ENCODE assay signal across 10 mouse cellular contexts in the genomic region with DNA sequence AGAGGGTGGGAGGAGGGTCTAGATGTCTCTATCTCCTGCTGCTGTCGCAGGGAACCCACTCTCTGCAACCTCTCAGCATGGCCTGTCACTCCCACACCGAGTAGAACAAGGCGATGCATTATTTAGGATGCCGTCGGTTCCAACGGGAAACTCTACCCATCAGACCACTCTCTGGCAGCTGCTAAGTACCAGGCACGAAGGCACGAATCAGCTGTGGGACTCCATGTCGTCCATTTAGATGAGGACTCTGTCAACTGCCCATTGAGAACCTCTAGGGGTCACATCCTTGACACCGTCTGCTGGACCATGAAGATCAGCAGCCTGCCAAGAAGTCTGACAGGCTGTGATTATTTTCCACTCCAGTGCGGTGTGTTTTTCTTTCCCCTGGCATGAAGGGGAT.
DNase-seq lines count a peak whose midpoint lies in the region; ATAC-seq and TF ChIP-seq lines count a peak whose summit lies in the region.
"Had no signal": no experiment of that assay in that cellular context is flagged by ENCODE, and none has a peak within 500 bp of the region (broad histone marks: within the 10 kb centered on the region; RNA-seq: fewer than 3 reads in every experiment).

No protein-coding gene starts in this region.

- 57% methylated on average over 11 of the region's 11 CpGs for WGBS in midbrain, embryonic 11.5 days
- WGBS in midbrain, embryonic 10.5 days = 64% methylated on average over 11 of the region's 11 CpGs
- WGBS in hindbrain, postnatal 0 days = 13% methylated on average over 11 of the region's 11 CpGs
- WGBS in midbrain, postnatal 0 days = 31% methylated on average over 11 of the region's 11 CpGs

- H3K27ac ChIP-seq in midbrain, embryonic 11.5 days (ENCODE audit: low read depth, low read length) = no peak overlapping the region
- no peak overlapping the region for H3K27ac ChIP-seq in midbrain, embryonic 10.5 days (replicated peaks)
- no peak overlapping the region for H3K27ac ChIP-seq in hindbrain, postnatal 0 days
- H3K27ac ChIP-seq in midbrain, postnatal 0 days (ENCODE audit: low read depth, low read length) = no peak overlapping the region
- H3K27ac ChIP-seq: lung, embryonic 15.5 days; stomach, postnatal 0 days had no signal

- H3K4me3 ChIP-seq in midbrain, embryonic 11.5 days (ENCODE audit: low read depth, low read length) = no peak overlapping the region
- H3K4me3 ChIP-seq in midbrain, embryonic 10.5 days = no peak overlapping the region
- H3K4me3 ChIP-seq in hindbrain, postnatal 0 days (ENCODE audit: low read length) = no peak overlapping the region
- H3K4me3 ChIP-seq in midbrain, postnatal 0 days (ENCODE audit: low read depth, low read length) = no peak overlapping the region
- H3K4me3 ChIP-seq: lung, embryonic 15.5 days had no signal

- H3K4me2 ChIP-seq in midbrain, embryonic 11.5 days = no peak overlapping the region
- H3K4me2 ChIP-seq in hindbrain, postnatal 0 days (ENCODE audit: low read depth, low read length) = no peak overlapping the region
- no peak overlapping the region for H3K4me2 ChIP-seq in midbrain, postnatal 0 days (ENCODE audit: low read depth, low read length, poor library complexity, severe bottlenecking)
- H3K4me2 ChIP-seq: lung, embryonic 15.5 days had no signal

- H3K9ac ChIP-seq in midbrain, embryonic 11.5 days (ENCODE audit: low read length) = no peak overlapping the region
- H3K9ac ChIP-seq in hindbrain, postnatal 0 days (replicated peaks; ENCODE audit: low read length) = no peak overlapping the region
- no peak overlapping the region for H3K9ac ChIP-seq in midbrain, postnatal 0 days (replicated peaks; ENCODE audit: low read length, poor library complexity, severe bottlenecking)
- H3K9ac ChIP-seq: lung, embryonic 15.5 days had no signal

- peak; percentile 53 for ATAC-seq in frontal cortex, adult (ENCODE audit: low TSS enrichment)
- ATAC-seq in midbrain, embryonic 11.5 days (ENCODE audit: low FRiP score) = peak; percentile 52; the same call in 1 of the 2 replicates
- peak; percentile 93 for ATAC-seq in hindbrain, postnatal 0 days
- peak; percentile 78 for ATAC-seq in midbrain, postnatal 0 days (ENCODE audit: low FRiP score)

- no peaks in the 10 kb centered on the region for H3K27me3 ChIP-seq in midbrain, embryonic 11.5 days (ENCODE audit: control insufficient read depth, insufficient read depth, low read length)
- H3K27me3 ChIP-seq in midbrain, embryonic 10.5 days (ENCODE audit: low read depth, poor library complexity, severe bottlenecking) = no peaks in the 10 kb centered on the region
- H3K27me3 ChIP-seq in hindbrain, postnatal 0 days (ENCODE audit: insufficient read depth, low read length) = no peaks in the 10 kb centered on the region
- H3K27me3 ChIP-seq in midbrain, postnatal 0 days (ENCODE audit: insufficient read depth, low read length) = no peaks in the 10 kb centered on the region
- H3K27me3 ChIP-seq: lung, embryonic 15.5 days had no signal

- 0 out of 2 replicates have a peak, but pooled peaks have one; percentile 21 for TF ChIP-seq CTCF in hindbrain, postnatal 0 days (IDR thresholded peaks at IDR 0.05; ENCODE audit: low read depth)
- no peak for TF ChIP-seq CTCF in midbrain, postnatal 0 days (IDR thresholded peaks at IDR 0.05)

- H3K36me3 ChIP-seq in midbrain, embryonic 11.5 days (ENCODE audit: control insufficient read depth, insufficient read depth, low read length) = no peaks in the 10 kb centered on the region
- no peaks in the 10 kb centered on the region for H3K36me3 ChIP-seq in midbrain, embryonic 10.5 days
- no peaks in the 10 kb centered on the region for H3K36me3 ChIP-seq in hindbrain, postnatal 0 days (ENCODE audit: insufficient read depth, low read length)
- H3K36me3 ChIP-seq in midbrain, postnatal 0 days (ENCODE audit: insufficient read depth, low read length) = no peaks in the 10 kb centered on the region
- H3K36me3 ChIP-seq: lung, embryonic 15.5 days had no signal

- DNase-seq in frontal cortex, postnatal 25 days (ENCODE audit: low spot score in 2 of 2) = no peak
- no peak for DNase-seq in midbrain, embryonic 11.5 days (ENCODE audit: low spot score, missing footprints)
- no peak for DNase-seq in midbrain, embryonic 10.5 days (ENCODE audit: low spot score)
- peak; percentile 82 for DNase-seq in hindbrain, postnatal 0 days (ENCODE audit: low spot score)
- peak; percentile 87 for DNase-seq in midbrain, postnatal 0 days (ENCODE audit: low spot score)
- no peak for DNase-seq in lung, postnatal 36 days
- no peak for DNase-seq in urinary bladder, postnatal 36 days (ENCODE audit: low spot score in 2 of 2)

- no peaks in the 10 kb centered on the region for H3K9me3 ChIP-seq in midbrain, embryonic 11.5 days (ENCODE audit: control insufficient read depth, low read length)
- H3K9me3 ChIP-seq in midbrain, embryonic 10.5 days (replicated peaks) = no peaks in the 10 kb centered on the region
- no peaks in the 10 kb centered on the region for H3K9me3 ChIP-seq in hindbrain, postnatal 0 days (ENCODE audit: low read length)
- H3K9me3 ChIP-seq in midbrain, postnatal 0 days (ENCODE audit: low read length) = no peaks in the 10 kb centered on the region
- H3K9me3 ChIP-seq: lung, embryonic 15.5 days had no signal

- H3K4me1 ChIP-seq in midbrain, embryonic 11.5 days (ENCODE audit: control insufficient read depth, insufficient read depth, low read length) = no peaks in the 10 kb centered on the region; the same call in 1 of the 2 replicates
- peaks cover 9% of the 10 kb centered on the region; the same call in 1 of the 2 replicates for H3K4me1 ChIP-seq in midbrain, embryonic 10.5 days
- H3K4me1 ChIP-seq in hindbrain, postnatal 0 days (ENCODE audit: insufficient read depth, low read length) = peaks cover 4% of the 10 kb centered on the region
- no peaks in the 10 kb centered on the region for H3K4me1 ChIP-seq in midbrain, postnatal 0 days (ENCODE audit: insufficient read depth, low read length)
- H3K4me1 ChIP-seq: lung, embryonic 15.5 days had no signal

Comparison
In these comparisons a context has a peak if more than half of its experiments do, and no peak if none do; other contexts are left out.
1. DNase-seq: peak in hindbrain, postnatal 0 days (single experiment) and midbrain, postnatal 0 days (single experiment); none in frontal cortex, postnatal 25 days (0 of 2), midbrain, embryonic 11.5 days (single experiment), midbrain, embryonic 10.5 days (single experiment), lung, postnatal 36 days (single experiment) and urinary bladder, postnatal 36 days (0 of 2).
2. Peak in every context shown above with its lines, with median percentiles within 50 percentile points of each other: ATAC-seq.